Comparison of ENCODE assay signal across 27 mouse cellular contexts in the genomic region with DNA sequence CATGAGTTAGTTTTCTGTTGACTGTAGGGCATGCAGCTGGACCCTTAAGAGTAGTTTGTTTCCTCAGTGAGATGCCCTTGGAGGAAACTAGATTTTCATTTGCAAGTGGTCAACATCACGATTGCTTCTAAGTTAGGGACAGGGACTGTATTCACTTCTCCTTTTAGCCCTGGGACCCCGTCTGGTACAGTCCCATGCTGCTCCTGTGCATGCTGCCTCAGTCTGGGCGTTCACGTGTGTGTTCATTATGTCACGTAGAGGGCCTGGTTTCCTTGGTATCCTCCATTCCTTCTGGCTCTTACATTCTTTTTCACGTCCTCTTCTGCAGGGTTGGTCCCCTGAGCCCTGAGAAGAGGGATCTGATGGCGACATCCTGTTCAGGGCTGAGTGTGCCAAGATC.
DNase-seq lines count a peak whose midpoint lies in the region; ATAC-seq and TF ChIP-seq lines count a peak whose summit lies in the region.
"Had no signal": no experiment of that assay in that cellular context is flagged by ENCODE, and none has a peak within 500 bp of the region (broad histone marks: within the 10 kb centered on the region; RNA-seq: fewer than 3 reads in every experiment).

No protein-coding gene starts in this region.

- TF ChIP-seq RAD21 in CH12.LX (IDR thresholded peaks at IDR 0.05; ENCODE audit: low read depth, low read length), result no peak

- no peaks in the 10 kb centered on the region for H3K36me3 ChIP-seq in CH12.LX (replicated peaks in 1 of 2; ENCODE audit: control insufficient read depth in 1 of 2, insufficient read depth in 1 of 2, low read length in 1 of 2)
- H3K36me3 ChIP-seq: embryonic facial prominence, embryonic 13.5 days; embryonic facial prominence, embryonic 15.5 days; forebrain, embryonic 10.5 days; forebrain, embryonic 12.5 days had no signal

- no peak for TF ChIP-seq POLR2A in CH12.LX (IDR thresholded peaks at IDR 0.05; ENCODE audit: low read depth, low read length)

- H3K79me2 ChIP-seq in CH12.LX (replicated peaks; ENCODE audit: control insufficient read depth, extremely low read depth, insufficient read depth, poor library complexity, severe bottlenecking), result no peaks in the 10 kb centered on the region

- in situ Hi-C loops in CH12.LX (cut with MboI; ENCODE audit: low pct_ligation_motif_present, low pct_unique_long_range_greater_than_20kb, low sequenced_read_pairs), result no loop called here

- no peaks in the 10 kb centered on the region for H3K9me3 ChIP-seq in CH12.LX (replicated peaks; ENCODE audit: low read length)
- H3K9me3 ChIP-seq: embryonic facial prominence, embryonic 13.5 days; embryonic facial prominence, embryonic 15.5 days; forebrain, embryonic 10.5 days; forebrain, embryonic 12.5 days had no signal

- no peak overlapping the region for H3K4me3 ChIP-seq in CH12.LX (replicated peaks in 1 of 3; ENCODE audit: low read depth in 2 of 3, low read length in 2 of 3, poor library complexity in 1 of 3)
- H3K4me3 ChIP-seq: embryonic facial prominence, embryonic 13.5 days; embryonic facial prominence, embryonic 15.5 days; erythroblast, embryonic 14.5 days; forebrain, embryonic 10.5 days; forebrain, embryonic 12.5 days had no signal

- H3K27ac ChIP-seq in CH12.LX (ENCODE audit: insufficient read depth, low read depth), result no peak overlapping the region
- H3K27ac ChIP-seq: embryonic facial prominence, embryonic 13.5 days; embryonic facial prominence, embryonic 15.5 days; forebrain, embryonic 10.5 days; forebrain, embryonic 12.5 days had no signal

- dilution Hi-C loops in CH12.LX (cut with MboI; ENCODE audit: extremely low pct_ligation_motif_present, extremely low pct_unique_long_range_greater_than_20kb, low sequenced_read_pairs), result no loop called here

- TF ChIP-seq CTCF in CH12.LX (conservative IDR thresholded peaks at IDR 0.05 in 1 of 2, IDR thresholded peaks at IDR 0.05 in 1 of 2; ENCODE audit: low read depth in 2 of 2, low read length in 2 of 2), result no peak

- H3K27me3 ChIP-seq in CH12.LX (replicated peaks), result no peaks in the 10 kb centered on the region
- H3K27me3 ChIP-seq: embryonic facial prominence, embryonic 13.5 days; embryonic facial prominence, embryonic 15.5 days; forebrain, embryonic 12.5 days had no signal

- DNase-seq in layer of hippocampus, adult 9-10 months (ENCODE audit: low spot score), result peak; percentile 30
- DNase-seq in layer of hippocampus, postnatal 36 days, result no peak
- peak; percentile 9 to 24 for DNase-seq in left cerebral cortex, adult 9 months (ENCODE audit: low spot score in 2 of 2)
- no peak for DNase-seq in left cerebral cortex, adult 18-20 months (ENCODE audit: low spot score in 2 of 2)
- peak; percentile 50 for DNase-seq in CH12.LX (ENCODE audit: extremely low read depth)
- no peak for DNase-seq in adrenal gland, postnatal 36 days
- no peak for DNase-seq in gastrocnemius, postnatal 4 days (ENCODE audit: low spot score in 2 of 2)
- DNase-seq: adrenal gland, adult 2 months; adrenal gland, postnatal 10 days; adrenal gland, postnatal 25 days; B cell, adult 2 months; cerebellum, adult 11 months; cerebellum, adult 18-20 months; cerebellum, adult 8-10 months; cerebellum, adult 9-11 months; cerebellum, postnatal 14 days; cerebellum, postnatal 36 days; embryo, embryonic 11 days had no signal

- no peak for TF ChIP-seq EP300 in CH12.LX (IDR thresholded peaks at IDR 0.05; ENCODE audit: low read length)

- H3K4me1 ChIP-seq in CH12.LX (ENCODE audit: control insufficient read depth in 1 of 2, insufficient read depth in 2 of 2), result peaks cover 2 to 9% of the 10 kb centered on the region in 2 experiments; a peak in 3 of 4 replicates
- H3K4me1 ChIP-seq: embryonic facial prominence, embryonic 13.5 days; embryonic facial prominence, embryonic 15.5 days; forebrain, embryonic 10.5 days; forebrain, embryonic 12.5 days had no signal

- ATAC-seq in granulocyte monocyte progenitor cell, adult 5-6 weeks (replicated peaks; ENCODE audit: poor library complexity, severe bottlenecking), result 0 out of 2 replicates have a peak, but pooled peaks have one; percentile 22
- ATAC-seq: CD4-positive, CD25-positive, alpha-beta regulatory T cell, adult 4 months; forebrain, embryonic 14.5 days; forebrain, embryonic 16.5 days had no signal

- no peak overlapping the region for H3K4me2 ChIP-seq in CH12.LX (ENCODE audit: insufficient read depth, low read depth, poor library complexity, severe bottlenecking)
- H3K4me2 ChIP-seq: embryonic facial prominence, embryonic 13.5 days; embryonic facial prominence, embryonic 15.5 days; forebrain, embryonic 12.5 days had no signal

- H3K9ac ChIP-seq in CH12.LX (ENCODE audit: insufficient read depth, low read depth), result no peak overlapping the region
- H3K9ac ChIP-seq: embryonic facial prominence, embryonic 13.5 days; embryonic facial prominence, embryonic 15.5 days; forebrain, embryonic 12.5 days had no signal

TF ChIP-seq in CH12.LX, 34 proteins besides CTCF, POLR2A, EP300 and RAD21:
- TF ChIP-seq IRF4 (IDR thresholded peaks at IDR 0.05; ENCODE audit: low read depth, low read length) (0 out of 2 replicates have a peak, but pooled peaks have one; percentile 12), USF1 (IDR thresholded peaks at IDR 0.05; ENCODE audit: low read depth, low read length) (no peak), MEF2A (IDR thresholded peaks at IDR 0.05; ENCODE audit: borderline replicate concordance, low read depth, low read length) (peak; percentile 39; the same call in 1 of the 2 replicates), JUN (IDR thresholded peaks at IDR 0.05; ENCODE audit: insufficient read depth, low read depth, low read length) (no peak), E2F4 (IDR thresholded peaks at IDR 0.05; ENCODE audit: insufficient replicate concordance, low read depth, low read length) (no peak), BHLHE40 (IDR thresholded peaks at IDR 0.05; ENCODE audit: low read depth, low read length) (peak; percentile 78)
TF ChIP-seq in CH12.LX: peak in this region for 3.

Comparison
In these comparisons a context has a peak if more than half of its experiments do, and no peak if none do; other contexts are left out.
1. DNase-seq: peak in layer of hippocampus, adult 9-10 months (single experiment), left cerebral cortex, adult 9 months (2 of 2) and CH12.LX (single experiment); none in layer of hippocampus, postnatal 36 days (0 of 2), left cerebral cortex, adult 18-20 months (0 of 2), adrenal gland, postnatal 36 days (0 of 2) and gastrocnemius, postnatal 4 days (0 of 2).